Mouse (Mus musculus) midbrain, embryonic 16.5 days (tissue): Measurements from ENCODE around the gene Nob1. TPM values are rescaled to one million over a fixed set of nuclear protein-coding genes. Genes with fewer than 3 reads are reported as not detected.

Experiments
- ATAC-seq: fragments of 200-750 bp; cut with Nextera tagmentation; 2 replicates; pipeline ENCODE4 v1.8.0; 2017; ENCODE audit warnings: moderate TSS enrichment
- H3K27ac ChIP-seq: fragments of 300-500 bp; sonication (generic); 2 replicates; pipeline ENCODE4 v1.5.1; 2014; ENCODE audit warnings: mild to moderate bottlenecking, low read length, mixed read lengths
- H3K27me3 ChIP-seq: fragments of 300-500 bp; sonication (generic); 2 replicates; pipeline ENCODE4 v1.6.1; 2014; ENCODE audit warnings: low read depth, low read length, mixed read lengths; ENCODE audit not compliant: control insufficient read depth, insufficient read depth
- H3K36me3 ChIP-seq: fragments of 300-500 bp; sonication (generic); 2 replicates; pipeline ENCODE4 v1.6.1; 2014; ENCODE audit warnings: mild to moderate bottlenecking, low read length, moderate library complexity, mixed read lengths; ENCODE audit not compliant: control insufficient read depth, insufficient read depth
- H3K4me1 ChIP-seq: fragments of 300-500 bp; sonication (generic); 2 replicates; pipeline ENCODE4 v1.6.1; 2014; ENCODE audit warnings: mild to moderate bottlenecking, low read length, mixed read lengths; ENCODE audit not compliant: control insufficient read depth, insufficient read depth
- H3K4me2 ChIP-seq: fragments of 300-500 bp; sonication (generic); 2 replicates; pipeline ENCODE4 v1.6.1; 2014; ENCODE audit warnings: mild to moderate bottlenecking, low read length, mixed read lengths
- H3K4me3 ChIP-seq: fragments of 300-500 bp; sonication (generic); 2 replicates; pipeline ENCODE4 v1.5.1; 2014; ENCODE audit warnings: low read depth, mild to moderate bottlenecking, low read length, moderate library complexity, mixed read lengths
- H3K9ac ChIP-seq: fragments of 300-500 bp; sonication (generic); 2 replicates; pipeline ENCODE4 v1.6.1; 2014; ENCODE audit warnings: low read depth, low read length, mixed read lengths
- H3K9me3 ChIP-seq: fragments of 300-500 bp; sonication (generic); replicated peaks from 2 replicates; pipeline ENCODE4 v1.6.1; 2014; ENCODE audit warnings: mild to moderate bottlenecking, low read length, mixed read lengths; ENCODE audit not compliant: control insufficient read depth, poor library complexity, severe bottlenecking
- WGBS: fragments of 180-500 bp; shearing (Covaris S2); extraction: QIAGEN DNeasy Blood & Tissue Kit; methylation state at CpG from one replicate; pipeline ENCODE4 v1.1.7; 2014; 5-methylcytosine and 5-hydroxymethylcytosine counted together
- polyA plus RNA-seq: library from polyadenylated mRNA; unstranded; fragments of >200 nt; fragmentation: Nextera tagmentation; extraction: Ambion mirVana; gene quantifications from 2 replicates; pipeline ENCODE4 v1.2.1, GENCODE M21; 2015

The Nob1 gene
- 67.8 and 73.1 TPM in 2 replicates for polyA plus RNA-seq

DNA sequence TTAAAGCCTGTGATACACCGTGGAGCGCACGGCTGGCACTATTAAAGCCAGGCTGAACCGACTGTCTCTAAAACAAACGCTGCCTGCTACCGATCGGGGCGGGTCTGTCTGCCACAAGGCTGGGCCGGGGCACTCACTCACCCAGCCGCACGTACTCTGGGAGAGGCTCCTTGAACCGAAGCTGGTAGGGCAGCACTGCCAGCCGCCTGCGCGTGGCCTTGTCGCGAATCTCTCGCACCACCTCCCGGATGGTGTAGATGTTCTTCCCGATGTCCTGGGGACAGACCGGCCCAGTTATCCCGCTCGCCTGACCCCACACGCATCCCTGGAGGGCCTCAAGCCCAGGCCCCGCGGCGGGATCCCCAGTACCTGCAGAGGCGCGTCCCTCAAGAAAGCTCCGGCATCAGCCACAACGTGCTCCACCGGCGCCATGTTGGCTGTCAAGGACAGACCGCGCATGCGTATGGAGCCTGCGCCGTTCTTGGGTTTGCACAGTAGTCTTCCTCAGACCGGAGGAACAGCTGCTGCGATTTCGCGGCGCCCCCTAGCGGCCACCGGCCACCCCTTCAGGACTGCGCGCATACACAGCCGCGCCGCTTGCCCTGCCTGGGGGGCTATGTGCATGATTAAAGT, at the start of gene Nob1:
TSS of gene Nob1 (minus strand) at position 455 of the 633 bp plus-strand sequence.
- Histone ChIP-seq H3K36me3 (peaks cover 2% of the 10 kb centered on the region; the same call in 1 of the 2 replicates), H3K27me3 (no peaks in the 10 kb centered on the region), H3K4me1 (peaks cover 22% of the 10 kb centered on the region), H3K4me2 (peak within 1 kb of the TSS; percentile 90), H3K9ac (peak within 1 kb of the TSS; percentile 97), H3K9me3 (no peaks in the 10 kb centered on the region), H3K27ac (peak within 1 kb of the TSS; percentile 76), H3K4me3 (peak within 1 kb of the TSS; percentile 92)
- ATAC-seq = peak; percentile 99
- under 1% methylated on average over 50 of the region's 50 CpGs for WGBS

DNA sequence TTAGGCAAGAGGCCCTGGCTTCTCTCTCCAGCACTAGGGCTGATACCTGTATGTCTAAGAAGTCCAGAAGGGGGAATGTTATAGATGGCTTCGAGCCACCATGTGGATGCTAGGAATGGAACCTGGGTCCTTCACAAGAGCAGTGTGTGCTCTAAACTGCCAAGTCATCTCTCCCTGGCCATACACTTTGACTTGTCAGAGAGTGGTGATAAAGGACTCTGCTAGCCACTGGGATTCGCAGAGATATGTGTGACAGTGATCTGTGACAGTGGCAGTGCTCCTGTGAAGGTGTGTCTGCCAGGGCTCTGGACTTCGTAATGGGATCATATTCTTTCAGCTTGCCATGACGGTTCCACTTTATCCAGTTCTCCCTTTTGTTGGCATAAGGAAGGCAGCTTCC, 48.5 kb upstream of the Nob1 start:
- Histone ChIP-seq H3K27me3 (no peaks in the 10 kb centered on the region), H3K4me2 (no peak overlapping the region), H3K9me3 (no peaks in the 10 kb centered on the region), H3K36me3 (peaks cover 8% of the 10 kb centered on the region; the same call in 1 of the 2 replicates), H3K4me1 (no peaks in the 10 kb centered on the region), H3K9ac (no peak overlapping the region), H3K27ac (no peak overlapping the region), H3K4me3 (no peak overlapping the region)
- no peak for ATAC-seq
- 96% methylated on average over 4 of the region's 4 CpGs for WGBS

DNA sequence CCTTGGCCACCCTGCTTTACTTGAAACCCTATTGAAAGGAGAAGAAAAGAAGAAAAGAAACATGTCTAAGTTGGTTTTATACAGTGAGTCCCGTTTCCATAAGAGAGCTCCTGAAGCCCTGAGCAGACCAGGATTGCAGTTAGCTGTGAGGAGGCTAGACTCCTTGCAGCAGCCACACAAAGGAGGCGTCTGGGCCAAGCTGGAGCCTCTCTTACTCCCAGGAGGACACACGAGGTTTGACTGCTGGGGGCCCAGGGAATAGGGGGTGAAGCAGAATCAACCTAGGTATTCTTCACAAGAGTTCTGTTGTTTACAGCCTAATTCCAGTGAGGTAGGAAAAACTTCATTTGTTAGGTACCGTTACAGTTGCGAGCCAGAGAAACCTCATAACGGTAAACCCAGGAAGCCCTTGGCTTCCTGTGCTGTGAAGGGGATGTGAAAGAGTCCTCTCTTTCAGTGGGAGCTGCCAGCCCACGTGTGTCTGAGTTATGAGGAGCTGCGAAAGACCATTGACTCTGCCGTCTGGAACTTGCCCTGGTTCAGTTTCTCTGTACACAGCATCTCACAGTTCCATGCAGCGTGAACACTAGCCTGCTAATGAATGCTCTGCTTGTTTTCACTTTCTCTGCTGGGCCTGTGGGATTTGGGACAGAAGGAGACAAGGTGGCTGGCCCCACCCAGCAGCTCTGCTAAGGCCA, 47.7 kb upstream of the Nob1 start:
- Histone ChIP-seq H3K4me1 (no peaks in the 10 kb centered on the region), H3K4me3 (no peak overlapping the region), H3K9ac (no peak overlapping the region), H3K4me2 (no peak overlapping the region), H3K27me3 (no peaks in the 10 kb centered on the region), H3K27ac (no peak overlapping the region), H3K36me3 (0 out of 2 replicates have a peak, but pooled peaks cover 8% of the 10 kb centered on the region), H3K9me3 (no peaks in the 10 kb centered on the region)
- 81% methylated on average over 10 of the region's 10 CpGs for WGBS
- no peak for ATAC-seq

DNA sequence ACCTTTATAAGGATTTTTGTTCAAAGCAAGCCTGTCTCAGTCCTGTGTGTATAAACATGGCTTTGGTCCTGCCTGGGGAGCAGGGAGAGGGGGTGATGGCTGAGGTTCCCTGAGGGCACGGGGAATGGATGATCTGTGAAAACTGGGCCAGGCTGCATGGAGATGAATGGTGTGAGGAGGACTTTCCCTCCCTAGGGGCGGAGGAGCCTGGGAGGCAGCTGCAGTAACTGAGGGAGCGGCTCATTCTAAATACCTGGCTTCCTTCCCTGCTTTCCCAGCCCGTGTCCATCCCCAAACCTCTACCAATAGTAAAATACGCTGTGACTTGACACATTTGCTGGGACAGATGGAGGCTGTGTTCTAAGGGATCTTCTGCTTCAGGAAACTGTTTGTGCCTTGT, 45.5 kb upstream of the Nob1 start:
- Histone ChIP-seq H3K4me2 (no peak overlapping the region), H3K27me3 (no peaks in the 10 kb centered on the region), H3K4me1 (no peaks in the 10 kb centered on the region), H3K36me3 (0 out of 2 replicates have a peak, but pooled peaks cover 6% of the 10 kb centered on the region), H3K9me3 (no peaks in the 10 kb centered on the region), H3K4me3 (no peak overlapping the region), H3K9ac (no peak overlapping the region), H3K27ac (no peak overlapping the region)
- no peak for ATAC-seq
- 91% methylated on average over 5 of the region's 5 CpGs for WGBS

DNA sequence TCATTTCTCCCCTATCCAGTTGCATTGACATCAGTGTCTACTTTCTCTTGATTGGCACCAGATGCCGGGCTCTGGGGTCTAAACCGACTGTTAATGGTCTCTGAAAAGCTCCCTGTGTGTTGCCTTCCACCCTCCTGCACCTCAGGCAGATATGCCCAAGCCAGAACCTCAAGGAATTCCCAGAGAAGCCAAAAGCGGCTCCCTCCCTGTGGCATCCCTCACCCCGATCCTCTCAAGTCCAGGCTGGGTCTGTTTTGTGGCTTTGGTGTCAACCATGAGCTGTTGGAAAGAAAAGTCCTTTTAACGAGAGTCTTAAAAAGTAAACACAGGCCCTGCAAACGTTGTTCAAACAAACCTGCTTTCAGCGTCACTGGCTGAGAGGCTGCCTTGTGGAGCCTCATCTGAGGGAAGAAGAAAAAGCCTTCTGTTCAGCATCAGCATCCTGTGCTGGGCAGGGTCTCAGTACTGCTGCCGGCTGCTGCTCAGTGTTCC, 44.0 kb upstream of the Nob1 start:
- no peak overlapping the region for H3K9ac ChIP-seq
- H3K4me1 ChIP-seq = no peaks in the 10 kb centered on the region
- no peaks in the 10 kb centered on the region for H3K9me3 ChIP-seq
- no peaks in the 10 kb centered on the region for H3K27me3 ChIP-seq
- H3K27ac ChIP-seq = no peak overlapping the region
- WGBS = 69% methylated on average over 8 of the region's 8 CpGs
- H3K4me2 ChIP-seq = no peak overlapping the region
- no peak overlapping the region for H3K4me3 ChIP-seq
- 0 out of 2 replicates have a peak, but pooled peaks cover 4% of the 10 kb centered on the region for H3K36me3 ChIP-seq
- no peak for ATAC-seq

DNA sequence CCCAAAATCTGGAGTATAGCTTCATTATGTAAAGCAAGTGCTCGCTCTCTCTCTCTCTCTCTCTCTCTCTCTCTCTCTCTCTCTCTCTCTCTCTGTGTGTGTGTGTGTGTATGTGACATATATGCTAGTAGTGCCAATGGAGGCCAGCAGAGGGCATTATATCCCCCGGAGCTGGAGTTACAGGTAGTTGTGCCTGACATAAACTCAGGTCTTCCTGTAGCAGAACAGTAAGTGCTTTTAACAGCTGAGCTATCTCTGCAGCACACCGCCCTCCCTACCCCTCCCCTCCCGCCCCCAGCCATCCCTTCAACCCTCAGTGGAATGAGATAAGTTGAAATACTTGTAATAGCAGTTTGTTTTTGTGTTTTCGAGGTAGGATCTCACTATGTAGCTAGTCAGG, 41.8 kb upstream of the Nob1 start:
- WGBS = 91% methylated on average over 5 of the region's 5 CpGs
- H3K4me3 ChIP-seq = no peak overlapping the region
- H3K9ac ChIP-seq = no peak overlapping the region
- peaks cover 7% of the 10 kb centered on the region; the same call in 1 of the 2 replicates for H3K36me3 ChIP-seq
- no peak overlapping the region for H3K4me2 ChIP-seq
- ATAC-seq = no peak
- no peaks in the 10 kb centered on the region for H3K9me3 ChIP-seq
- no peaks in the 10 kb centered on the region for H3K4me1 ChIP-seq
- H3K27me3 ChIP-seq = no peaks in the 10 kb centered on the region
- H3K27ac ChIP-seq = no peak overlapping the region

DNA sequence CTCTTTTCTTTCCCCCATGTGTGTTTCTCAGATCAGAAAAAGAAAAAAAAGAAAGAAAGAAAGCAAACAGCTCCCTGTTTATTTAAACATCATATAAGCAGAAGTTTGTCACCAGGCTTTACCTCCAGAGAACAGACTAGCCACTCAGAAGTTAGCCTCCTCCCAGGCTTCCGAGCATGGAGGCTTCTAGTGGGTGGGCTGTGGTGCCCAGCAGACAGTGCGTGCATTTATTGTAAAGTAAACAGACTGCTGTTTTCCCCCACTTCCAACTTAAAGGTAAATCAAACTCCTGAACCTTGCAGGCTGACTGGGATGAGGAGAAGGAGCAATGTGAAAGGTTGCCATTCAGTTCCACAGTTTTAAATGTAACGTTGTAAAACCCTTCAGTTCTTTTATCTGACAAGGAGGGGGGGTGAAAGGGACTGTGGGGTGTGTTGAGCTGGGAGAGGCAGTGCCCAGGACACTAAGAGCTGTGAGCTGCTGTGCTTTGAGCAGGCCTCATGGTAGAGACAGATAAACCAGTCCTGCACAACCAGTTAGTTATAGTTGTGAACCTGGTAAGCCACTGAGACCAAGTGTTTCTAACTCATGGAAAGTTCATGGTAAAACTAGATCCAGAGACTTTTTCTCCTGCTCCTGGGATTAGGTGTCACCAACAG, 40.6 kb upstream of the Nob1 start:
- peaks cover 14% of the 10 kb centered on the region for H3K36me3 ChIP-seq
- H3K4me1 ChIP-seq = no peaks in the 10 kb centered on the region
- WGBS = 79% methylated on average over 3 of the region's 3 CpGs
- H3K4me3 ChIP-seq = no peak overlapping the region
- no peak for ATAC-seq
- H3K9ac ChIP-seq = no peak overlapping the region
- no peaks in the 10 kb centered on the region for H3K27me3 ChIP-seq
- H3K9me3 ChIP-seq = no peaks in the 10 kb centered on the region
- H3K27ac ChIP-seq = no peak overlapping the region
- H3K4me2 ChIP-seq = no peak overlapping the region

DNA sequence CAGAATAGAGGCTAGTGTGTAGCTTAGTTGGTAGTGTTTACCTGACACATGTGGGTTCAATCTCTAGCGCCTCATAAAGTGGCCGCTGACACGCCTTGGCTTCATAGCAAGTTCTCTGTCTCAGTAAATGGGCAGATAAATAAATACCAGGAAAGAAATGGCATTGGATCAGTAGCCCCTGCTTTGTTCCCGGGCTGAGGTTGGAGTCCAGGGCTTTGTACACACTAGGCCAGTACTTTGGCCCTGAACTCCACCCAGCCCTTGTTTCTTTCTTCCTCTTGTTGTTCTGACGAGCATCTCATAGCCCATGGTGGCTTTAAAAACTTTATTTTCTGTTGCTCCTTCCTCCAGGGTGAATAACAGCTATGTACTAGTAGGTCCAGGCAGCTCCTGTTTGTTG, 37.6 kb upstream of the Nob1 start:
- ATAC-seq = no peak
- Histone ChIP-seq H3K4me1 (no peaks in the 10 kb centered on the region), H3K9me3 (no peaks in the 10 kb centered on the region), H3K9ac (no peak overlapping the region), H3K4me2 (no peak overlapping the region), H3K4me3 (no peak overlapping the region), H3K27ac (no peak overlapping the region), H3K36me3 (peaks cover 24% of the 10 kb centered on the region), H3K27me3 (no peaks in the 10 kb centered on the region)
- 90% methylated on average over 5 of the region's 5 CpGs for WGBS

DNA sequence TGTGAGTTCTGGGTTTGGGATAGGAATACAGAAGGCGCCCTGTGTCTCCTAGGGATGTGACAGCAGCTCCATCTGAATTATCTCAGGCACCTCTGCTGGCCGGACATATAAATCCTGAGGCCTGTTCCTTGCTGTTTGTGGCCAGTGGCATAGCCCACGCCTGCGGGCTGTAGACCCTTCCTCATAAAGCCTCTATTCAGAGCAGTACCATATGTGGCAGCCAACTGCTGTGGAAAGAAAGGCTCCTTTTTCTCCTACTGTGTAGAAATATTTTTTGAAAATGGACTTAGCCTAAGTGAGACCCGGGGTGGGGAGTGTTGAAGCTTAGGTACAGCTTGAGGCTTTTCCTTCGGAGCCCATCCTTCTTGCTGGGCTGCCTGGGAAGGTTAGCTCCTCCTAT, 33.4 kb upstream of the Nob1 start:
- ATAC-seq = no peak

More for the DNA sequence above, 33.4 kb upstream of the Nob1 start:
- Histone ChIP-seq H3K4me1 (no peaks in the 10 kb centered on the region), H3K9me3 (no peaks in the 10 kb centered on the region), H3K27ac (no peak overlapping the region), H3K9ac (no peak overlapping the region), H3K36me3 (peaks cover 29% of the 10 kb centered on the region), H3K27me3 (no peaks in the 10 kb centered on the region), H3K4me3 (no peak overlapping the region), H3K4me2 (no peak overlapping the region)
- 92% methylated on average over 6 of the region's 6 CpGs for WGBS
